Mouse (Mus musculus) forebrain, postnatal 0 days (tissue): ENCODE data around the gene Bms1. TPM values are rescaled to one million over a fixed set of nuclear protein-coding genes. Genes with fewer than 3 reads are reported as not detected.

Source experiments
- ATAC-seq: fragments of 200-750 bp; cut with Nextera tagmentation; 2 replicates; pipeline ENCODE4 v1.8.0; 2017; ENCODE audit warnings: mild to moderate bottlenecking, moderate library complexity
- DNase-seq: peaks from one replicate; pipeline ENCODE4 v3.0.0-alpha.2; 2015
- H3K27ac ChIP-seq: fragments of 300-500 bp; sonication (generic); 2 replicates; pipeline ENCODE4 v1.5.1; 2014; ENCODE audit warnings: low read depth, mild to moderate bottlenecking, antibody characterized with exemption, low read length, moderate library complexity, mixed read lengths
- H3K27me3 ChIP-seq: fragments of 300-500 bp; sonication (generic); 2 replicates; pipeline ENCODE4 v1.6.1; 2014; ENCODE audit warnings: mild to moderate bottlenecking, low read length, mixed read lengths; ENCODE audit not compliant: insufficient read depth
- H3K36me3 ChIP-seq: fragments of 300-500 bp; sonication (generic); 2 replicates; pipeline ENCODE4 v1.6.1; 2014; ENCODE audit warnings: mild to moderate bottlenecking, moderate library complexity; ENCODE audit not compliant: insufficient read depth
- H3K4me1 ChIP-seq: fragments of 300-500 bp; sonication (generic); 2 replicates; pipeline ENCODE4 v1.6.1; 2014; ENCODE audit warnings: antibody characterized with exemption; ENCODE audit not compliant: insufficient read depth
- H3K4me2 ChIP-seq: fragments of 300-500 bp; sonication (generic); 2 replicates; pipeline ENCODE4 v1.6.1; 2014; ENCODE audit warnings: low read depth, mild to moderate bottlenecking, moderate library complexity
- H3K4me3 ChIP-seq: fragments of 300-500 bp; sonication (generic); 2 replicates; pipeline ENCODE4 v1.5.1; 2014; ENCODE audit warnings: low read depth, low read length, mixed read lengths
- H3K9ac ChIP-seq: fragments of 300-500 bp; sonication (generic); 2 replicates; pipeline ENCODE4 v1.6.1; 2014; ENCODE audit warnings: mild to moderate bottlenecking
- H3K9me3 ChIP-seq: fragments of 300-500 bp; sonication (generic); 2 replicates; pipeline ENCODE4 v1.6.1; 2016; ENCODE audit warnings: low read length
- CTCF ChIP-seq: sonication (generic); IDR thresholded peaks from 2 replicates; pipeline ENCODE4 v1.5.1; 2016; ENCODE audit warnings: antibody characterized with exemption, control low read depth, low read depth
- WGBS: fragments of 180-500 bp; shearing (Covaris S2); extraction: QIAGEN DNeasy Blood & Tissue Kit; methylation state at CpG from one replicate; pipeline ENCODE4 v1.1.7; 2014; 5-methylcytosine and 5-hydroxymethylcytosine counted together
- polyA plus RNA-seq: library from polyadenylated mRNA; unstranded; fragments of >200 nt; fragmentation: Nextera tagmentation; extraction: Ambion mirVana; gene quantifications from 2 replicates; pipeline ENCODE4 v1.2.1, GENCODE M21; 2015
- total RNA-seq: library from RNA; depleted of rRNA; stranded (reverse); fragments of >200 nt; gene quantifications from 2 replicates; pipeline ENCODE4 v1.2.3, GENCODE M21; 2014; rRNA removed

Gene Bms1
- total RNA-seq, result 15.0 and 38.7 TPM in 2 replicates
- 8.5 and 10.5 TPM in 2 replicates for polyA plus RNA-seq

DNA sequence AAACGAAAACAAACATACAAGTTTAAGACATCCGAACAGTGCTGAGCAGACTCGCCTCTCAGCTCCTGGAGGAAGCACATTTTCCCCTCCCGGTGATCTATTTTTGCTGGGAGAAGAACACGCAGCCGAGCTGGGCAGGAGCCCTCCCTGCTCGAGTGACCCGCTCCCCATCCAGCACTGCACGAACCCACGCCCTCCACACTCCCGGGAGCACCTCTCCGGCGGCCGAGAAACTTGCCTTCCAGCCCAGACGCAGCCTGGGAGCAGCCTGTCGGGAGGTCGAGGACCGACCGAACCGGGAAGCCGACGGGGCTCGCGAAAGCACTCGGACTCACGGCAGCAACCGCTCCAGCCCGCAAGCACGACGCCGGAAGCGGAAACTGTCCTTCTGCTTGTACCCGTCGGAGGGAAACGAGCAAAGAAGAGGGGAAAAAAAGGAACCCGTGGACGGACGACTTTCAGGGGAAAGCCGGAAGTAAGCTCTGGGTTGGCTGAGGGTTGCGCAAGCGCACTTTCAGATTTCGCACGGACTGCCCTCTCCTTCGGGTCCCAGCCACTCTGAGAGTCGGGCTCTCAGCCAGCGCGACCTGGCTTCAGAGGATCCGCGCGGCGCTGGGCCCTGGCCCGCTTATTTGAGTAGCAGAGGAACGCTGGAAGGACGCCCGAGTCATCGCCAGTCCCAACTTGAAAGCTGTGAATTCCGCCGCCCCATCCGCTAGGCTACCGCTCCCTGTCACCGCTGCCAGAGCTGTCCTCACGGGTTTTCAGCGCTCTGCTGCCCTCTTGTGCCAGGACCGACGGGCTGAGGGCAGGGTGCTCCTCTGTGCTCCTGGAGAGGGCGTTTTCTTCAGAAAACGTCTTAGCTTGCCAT is at the start of gene Bms1:
TSS of gene Bms1 (minus strand) at position 425 of the 871 bp plus-strand sequence.
- Histone ChIP-seq H3K27me3 (no peaks in the 10 kb centered on the region), H3K4me1 (peaks cover 6% of the 10 kb centered on the region; the same call in 1 of the 2 replicates), H3K4me2 (peak within 1 kb of the TSS; percentile 59), H3K9ac (peak within 1 kb of the TSS; percentile 81), H3K9me3 (no peaks in the 10 kb centered on the region), H3K36me3 (peaks cover 26% of the 10 kb centered on the region), H3K27ac (peak within 1 kb of the TSS; percentile 94), H3K4me3 (peak within 1 kb of the TSS; percentile 91)
- WGBS, result under 1% methylated on average over 67 of the region's 67 CpGs
- ATAC-seq (peak; percentile 98), DNase-seq (peak; percentile 98)
- peak; percentile 97 for TF ChIP-seq CTCF

DNA sequence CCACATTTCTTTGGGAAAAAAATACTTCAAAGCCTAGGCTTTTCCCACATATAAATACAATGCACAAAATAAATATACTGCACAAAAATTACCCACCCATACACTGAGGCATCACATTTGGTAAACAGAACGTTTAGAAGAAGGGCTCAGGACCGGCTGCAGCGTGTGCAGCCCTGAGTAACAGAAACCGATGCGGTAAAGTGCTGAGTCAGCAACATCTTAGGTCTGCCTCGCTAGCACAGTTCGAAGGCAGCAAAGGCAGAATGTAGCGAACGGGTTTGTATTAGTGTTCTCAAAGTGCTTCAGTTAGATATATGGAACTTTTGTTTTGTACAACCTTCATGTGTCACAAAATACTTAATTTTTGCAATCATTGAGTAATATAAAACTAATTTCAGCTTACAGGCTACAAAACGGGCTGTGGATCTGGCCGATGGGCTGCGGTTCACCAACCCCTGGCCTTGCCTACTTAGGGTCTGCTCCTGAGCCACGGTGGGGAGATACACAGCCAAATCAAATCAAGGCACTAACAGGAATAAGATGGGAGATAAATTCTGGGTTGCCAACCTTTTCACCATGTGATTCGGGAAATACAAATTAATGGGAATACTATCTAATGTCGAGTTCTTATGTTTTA is 42.9 kb upstream of the Bms1 start:
- H3K4me2 ChIP-seq, result no peak overlapping the region
- no peak for TF ChIP-seq CTCF
- no peaks in the 10 kb centered on the region for H3K4me1 ChIP-seq
- H3K4me3 ChIP-seq, result no peak overlapping the region
- peaks cover 35% of the 10 kb centered on the region for H3K36me3 ChIP-seq
- H3K9ac ChIP-seq, result no peak overlapping the region
- WGBS, result 83% methylated on average over 15 of the region's 15 CpGs
- no peaks in the 10 kb centered on the region for H3K9me3 ChIP-seq
- H3K27me3 ChIP-seq, result no peaks in the 10 kb centered on the region
- no peak for DNase-seq
- no peak overlapping the region for H3K27ac ChIP-seq
- no peak for ATAC-seq

- DNase-seq (no peak), ATAC-seq (no peak)
- Histone ChIP-seq H3K4me3 (no peak overlapping the region), H3K27ac (no peak overlapping the region), H3K36me3 (peaks cover 6% of the 10 kb centered on the region; the same call in 1 of the 2 replicates), H3K4me2 (no peak overlapping the region), H3K9ac (no peak overlapping the region), H3K4me1 (peaks cover 8% of the 10 kb centered on the region; the same call in 1 of the 2 replicates), H3K27me3 (no peaks in the 10 kb centered on the region), H3K9me3 (no peaks in the 10 kb centered on the region)
- TF ChIP-seq CTCF, result no peak
- 95% methylated on average over 1 of the region's 1 CpGs for WGBS
Observed at GRCm38 (mm10) chr6:118457726-118458125, 38.5 kb upstream of the Bms1 start.

DNA sequence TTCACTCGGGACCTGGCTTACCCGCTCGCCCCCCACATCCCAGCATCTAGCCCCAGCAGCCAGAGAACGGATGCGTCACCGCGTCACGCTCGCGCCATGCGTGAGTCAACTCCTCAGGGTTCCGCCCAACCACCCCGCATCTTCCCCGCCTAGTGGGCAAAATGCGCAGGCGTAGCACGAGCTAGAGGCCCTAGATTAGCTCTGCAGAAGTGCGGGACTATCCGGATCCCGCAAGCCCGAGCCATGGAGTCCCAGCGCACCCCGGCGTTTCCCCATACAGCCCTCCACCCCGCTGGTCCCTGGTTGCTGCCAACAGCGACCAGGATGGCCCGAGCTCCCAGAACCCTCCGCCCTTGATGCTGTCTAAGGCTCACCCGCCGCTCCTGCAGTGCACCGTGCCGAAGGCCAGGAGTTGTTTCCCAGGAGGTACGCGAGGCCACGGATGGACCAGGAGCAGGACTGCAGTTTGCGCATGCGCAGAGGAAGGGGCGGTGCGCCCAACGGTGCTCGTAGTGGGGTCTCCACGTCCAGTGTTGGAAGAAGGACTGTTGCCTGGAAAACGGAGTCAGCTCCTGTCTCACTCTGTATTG is 35.9 kb upstream of the Bms1 start, which contains the start of gene Zfp248:
TSS of gene Zfp248 (minus strand) at position 487 of the 590 bp plus-strand sequence.
- H3K4me2 ChIP-seq, result peak within 1 kb of the TSS; percentile 73
- ATAC-seq, result peak; percentile 100
- WGBS, result under 1% methylated on average over 43 of the region's 43 CpGs

DNA sequence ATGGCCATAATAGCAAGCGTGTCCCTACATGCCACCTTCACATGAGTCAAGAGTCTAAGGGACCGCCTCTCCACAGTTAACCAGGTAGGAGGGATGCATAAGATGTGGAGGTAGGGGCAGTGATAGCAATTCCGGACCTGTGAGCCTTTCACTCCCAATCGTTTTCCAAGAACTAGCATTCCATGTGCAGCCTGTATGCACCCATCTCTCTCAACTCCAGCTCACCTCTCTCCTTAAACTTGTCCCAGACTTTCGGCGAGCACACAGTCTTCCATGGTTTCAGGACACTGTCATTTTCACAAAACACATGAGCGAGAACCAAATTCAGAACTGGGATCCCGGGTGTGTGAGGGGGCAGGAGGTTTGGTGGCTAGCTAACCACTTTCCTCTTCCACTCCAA is 35.2 kb upstream of the Bms1 start:
- H3K9ac ChIP-seq, result peak overlapping the region; percentile 94
- DNase-seq (no peak), ATAC-seq (no peak)
- H3K4me1 ChIP-seq, result peaks cover 8% of the 10 kb centered on the region; the same call in 1 of the 2 replicates
- H3K4me3 ChIP-seq, result peak overlapping the region; percentile 59
- peak overlapping the region; percentile 73 for H3K4me2 ChIP-seq
- no peaks in the 10 kb centered on the region for H3K27me3 ChIP-seq
- peak overlapping the region; percentile 98; the same call in 1 of the 2 replicates for H3K27ac ChIP-seq
- 32% methylated on average over 8 of the region's 8 CpGs for WGBS
- no peaks in the 10 kb centered on the region for H3K36me3 ChIP-seq
- no peak for TF ChIP-seq CTCF
- H3K9me3 ChIP-seq, result no peaks in the 10 kb centered on the region

More for the DNA sequence above, 35.9 kb upstream of the Bms1 start, which contains the start of gene Zfp248:
- Histone ChIP-seq H3K4me3 (peak within 1 kb of the TSS; percentile 59), H3K36me3 (no peaks in the 10 kb centered on the region), H3K4me1 (peaks cover 8% of the 10 kb centered on the region; the same call in 1 of the 2 replicates), H3K27ac (peak within 1 kb of the TSS; percentile 98), H3K27me3 (no peaks in the 10 kb centered on the region), H3K9me3 (no peaks in the 10 kb centered on the region), H3K9ac (peak within 1 kb of the TSS; percentile 94)
- peak; percentile 96 for DNase-seq
- TF ChIP-seq CTCF, result peak; percentile 85

GRCm38 (mm10) chr6:118431502-118431901 is 12.2 kb upstream of the Bms1 start:
- Histone ChIP-seq H3K27ac (no peak overlapping the region), H3K9me3 (peaks cover 5% of the 10 kb centered on the region; the same call in 1 of the 2 replicates), H3K36me3 (peaks cover 41% of the 10 kb centered on the region), H3K4me2 (no peak overlapping the region), H3K4me1 (no peaks in the 10 kb centered on the region), H3K27me3 (no peaks in the 10 kb centered on the region), H3K9ac (no peak overlapping the region), H3K4me3 (no peak overlapping the region)
- WGBS, result 89% methylated on average over 4 of the region's 4 CpGs
- DNase-seq, result no peak
- no peak for ATAC-seq
- no peak for TF ChIP-seq CTCF
